Mouse (Mus musculus): Measurements from ENCODE around the gene Pex1.
"Not testable (repeated sequence)": the region's sequence is repeated elsewhere in the genome, so short reads cannot be mapped to it uniquely, and the experiment has no call there.

Pex1 gene
- long read RNA-seq, experiment 1, full-length matches to known transcripts: 1 of 5 reads
- long read RNA-seq, experiment 1, partial matches to known transcripts: 1 of 5 reads
- long read RNA-seq, experiment 1, other reads (novel, unspliced or antisense): 3 of 5 reads
- long read RNA-seq, experiment 2, partial matches to known transcripts: 6 of 7 reads
- long read RNA-seq, experiment 2, other reads (novel, unspliced or antisense): 1 of 7 reads

DNA sequence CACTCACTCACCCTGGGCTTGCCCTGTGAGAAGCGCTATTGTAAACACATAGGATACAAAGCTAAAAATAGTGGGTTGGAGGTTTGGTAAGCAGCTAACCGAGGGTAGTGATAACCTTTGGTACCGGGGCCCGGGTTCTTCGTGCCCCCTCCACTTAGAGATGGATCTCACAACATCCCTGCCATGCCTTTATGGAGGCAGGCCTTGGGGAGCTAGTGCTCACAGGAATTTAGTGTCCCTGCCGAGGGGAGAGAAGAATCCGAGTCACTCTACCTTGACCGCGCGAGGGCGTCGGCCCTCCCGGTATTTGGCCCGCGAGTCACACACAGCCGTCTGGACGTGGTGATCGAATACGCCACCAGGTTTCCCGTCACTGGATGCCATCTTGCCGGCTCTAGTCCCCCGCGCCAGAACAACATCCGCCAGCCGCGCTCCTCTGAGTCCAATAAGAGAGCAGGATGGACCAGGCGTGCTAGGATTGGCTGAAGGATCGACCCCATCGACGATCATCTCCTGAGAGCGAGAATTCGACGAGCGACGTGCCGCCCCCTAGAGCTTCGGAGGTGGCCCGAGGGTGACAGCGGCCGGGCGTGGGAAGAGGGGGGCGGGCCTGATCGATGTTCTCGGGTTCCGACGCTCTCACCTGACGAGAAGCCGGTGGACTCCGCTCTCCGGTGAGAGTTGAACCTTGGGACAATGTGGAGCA, at the start of gene Pex1:
Gene Pex1, plus strand, starts transcription at position 374 of the 706 bp plus-strand sequence.
- intact Hi-C loops (cut with DNase I): loop anchor here (10.0 kb wide), 1 partner anchor 51 kb away; the partner anchor contains the start of gene Fam133b

DNA sequence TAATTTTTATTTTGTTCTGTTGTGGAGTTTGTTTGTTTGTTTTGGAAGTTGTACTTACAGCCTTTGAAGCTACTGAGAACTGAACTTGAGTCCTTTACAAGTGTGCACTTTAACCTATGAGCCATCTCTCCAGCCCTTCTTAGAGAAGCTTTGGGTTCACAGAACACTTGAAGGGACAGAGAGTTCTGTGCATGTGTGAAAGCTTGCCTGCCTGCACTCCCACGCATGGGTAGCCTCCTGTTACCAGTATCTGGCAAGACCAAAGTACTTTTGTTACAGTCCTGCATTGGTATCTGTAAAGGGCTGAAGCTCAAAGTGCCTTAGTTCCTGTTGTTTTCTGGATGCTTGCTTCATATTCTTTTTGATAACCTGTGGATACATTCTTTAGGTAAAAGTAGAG, 49.6 kb upstream of the Pex1 start:
- intact Hi-C loops (cut with DNase I): loop anchor here (10.0 kb wide), 1 partner anchor 49 kb away; the partner anchor contains the start of genes Pex1 and Rbm48

DNA sequence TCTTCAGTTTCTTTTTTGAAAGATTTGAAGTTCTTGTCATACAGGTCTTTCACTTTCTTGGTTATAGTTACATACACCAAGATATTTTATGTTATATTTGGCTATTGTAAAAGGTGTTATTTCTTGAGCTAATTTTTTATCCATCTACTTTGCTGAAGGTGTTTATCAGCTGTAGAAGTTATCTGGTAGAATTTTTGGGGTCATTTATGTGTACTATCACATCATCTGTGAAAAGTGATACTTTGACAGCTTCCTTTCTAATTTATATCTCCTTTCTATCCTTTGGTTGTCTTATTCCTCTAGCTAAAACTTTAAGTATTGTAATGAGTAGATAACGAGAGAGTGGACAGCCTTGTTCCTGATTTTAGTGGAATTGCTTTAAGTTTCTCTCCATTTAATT, 44.4 kb upstream of the Pex1 start:
- intact Hi-C loops (cut with DNase I): no loop called here

DNA sequence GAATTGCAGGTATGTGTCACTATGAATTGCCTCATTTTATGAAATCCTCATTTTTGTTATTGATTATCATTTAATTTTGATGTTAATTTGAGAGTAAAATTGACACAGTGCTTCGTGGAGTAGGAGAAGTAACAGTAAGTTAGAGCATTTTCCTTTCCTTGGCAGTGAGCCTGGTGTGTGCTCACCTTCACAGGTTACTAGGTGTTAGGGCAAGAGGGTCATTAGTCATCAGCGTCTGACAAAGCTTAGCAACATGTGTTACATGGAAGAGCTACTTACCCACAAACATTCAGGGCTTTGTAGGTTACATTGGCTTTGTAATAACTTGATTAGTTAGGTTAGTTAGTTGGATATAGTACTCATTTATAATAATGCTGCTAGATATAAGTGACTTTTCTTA, 41.7 kb upstream of the Pex1 start:
- intact Hi-C loops (cut with DNase I): no loop called here

DNA sequence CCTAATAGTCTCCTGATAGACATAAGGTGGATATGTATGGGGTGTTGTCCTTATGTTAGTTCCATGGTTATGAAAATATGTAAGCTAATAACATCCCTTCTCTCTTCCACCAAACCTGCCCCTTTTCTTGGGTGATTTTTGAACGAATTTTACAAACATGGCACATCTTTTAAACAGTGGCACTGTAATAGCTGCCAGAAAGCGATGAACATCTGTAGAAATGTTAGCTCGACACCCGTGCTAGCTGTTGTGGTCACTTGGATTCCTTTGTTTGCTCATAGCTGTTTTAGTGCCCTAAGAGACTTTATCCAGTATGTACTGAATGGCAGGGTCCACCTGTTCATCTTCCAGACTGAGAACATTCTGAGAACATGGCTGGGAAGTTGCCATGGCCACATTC, 24.6 kb upstream of the Pex1 start, which contains the start of gene 1700109H08Rik:
Gene 1700109H08Rik, plus strand, starts transcription at position 301 of the 400 bp plus-strand sequence.
- intact Hi-C loops (cut with DNase I): no loop called here

DNA sequence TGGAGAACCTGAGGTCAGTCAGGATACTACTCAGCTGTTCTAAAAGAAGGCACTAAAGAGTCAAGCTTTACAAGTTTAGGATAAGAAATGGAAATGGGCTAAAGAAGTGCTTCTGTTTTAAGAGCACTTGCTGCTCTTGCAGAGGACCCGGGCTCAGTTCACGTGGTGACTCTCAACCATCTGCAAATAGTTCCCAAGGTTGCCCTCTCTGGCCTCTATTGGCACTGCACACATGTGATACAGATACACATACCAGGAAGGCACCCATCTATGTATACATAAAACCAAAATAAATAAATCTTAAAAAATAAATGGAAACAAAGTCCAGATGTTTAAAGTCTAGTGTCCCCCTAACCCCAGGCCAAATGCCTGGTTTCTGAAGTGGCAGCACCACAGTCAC, 21.0 kb upstream of the Pex1 start:
- intact Hi-C loops (cut with DNase I): no loop called here

DNA sequence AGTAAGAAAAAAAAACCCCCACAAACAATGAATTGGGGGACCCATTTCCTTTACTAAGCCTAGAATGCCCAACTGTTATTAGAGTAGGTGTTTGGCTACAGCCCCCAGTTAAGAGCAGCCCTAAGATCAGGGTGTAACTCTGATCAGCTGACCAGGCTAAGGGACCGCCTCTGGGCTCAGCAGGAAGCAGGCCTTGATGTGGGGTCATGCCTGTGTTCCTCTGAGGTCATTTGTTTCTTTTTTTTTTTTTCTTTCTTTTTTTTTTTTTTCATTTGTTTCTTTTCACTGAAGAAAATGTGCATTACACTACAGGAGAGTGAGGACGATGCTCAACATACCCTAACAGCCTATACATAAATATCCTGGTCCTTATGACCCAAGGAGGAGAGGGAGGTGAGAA, 17.9 kb upstream of the Pex1 start:
- intact Hi-C loops (cut with DNase I): no loop called here

DNA sequence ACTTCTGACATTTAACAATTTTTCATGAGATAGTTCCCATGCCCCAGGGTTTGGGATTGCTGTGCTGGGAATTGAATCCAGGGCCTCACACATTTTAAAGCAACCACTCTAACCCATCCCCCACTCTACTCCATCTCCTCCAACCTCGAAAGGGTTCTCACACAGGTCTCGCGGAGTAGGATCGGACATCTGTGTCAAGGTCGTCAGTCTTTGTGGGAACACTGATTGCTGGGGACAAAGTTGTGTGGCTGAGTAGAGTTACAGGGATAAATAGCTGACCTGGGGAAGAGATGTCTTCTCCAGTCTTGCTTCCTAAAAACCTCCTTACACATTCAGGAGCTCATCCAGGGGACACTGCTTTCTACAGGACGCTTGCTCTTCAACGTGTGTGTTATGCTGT, 16.8 kb upstream of the Pex1 start:
- intact Hi-C loops (cut with DNase I): no loop called here

DNA sequence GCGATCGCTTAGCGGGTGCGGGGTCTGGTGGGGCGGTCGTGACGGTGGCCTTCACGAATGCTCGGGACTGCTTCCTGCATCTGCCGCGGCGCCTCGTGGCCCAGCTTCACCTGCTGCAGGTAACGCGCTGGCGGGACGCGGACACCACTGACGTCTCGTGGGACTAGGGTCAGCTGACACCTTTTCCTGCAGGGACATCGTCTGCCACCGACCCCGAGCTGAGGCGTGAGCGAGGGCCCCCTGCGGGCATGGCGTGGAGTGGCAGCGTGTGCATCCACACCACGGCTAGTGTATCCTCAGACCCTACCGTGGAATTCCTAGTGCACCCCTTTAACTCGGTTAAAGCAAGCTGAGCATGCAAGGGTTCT, 517 bp downstream of the Pex1 start, which contains the start of gene Rbm48:
Gene Rbm48, minus strand, starts transcription at position 187 of the 368 bp plus-strand sequence.
- intact Hi-C loops (cut with DNase I): loop anchor here (10.0 kb wide), 1 partner anchor 52 kb away; the partner anchor contains the start of gene Fam133b

DNA sequence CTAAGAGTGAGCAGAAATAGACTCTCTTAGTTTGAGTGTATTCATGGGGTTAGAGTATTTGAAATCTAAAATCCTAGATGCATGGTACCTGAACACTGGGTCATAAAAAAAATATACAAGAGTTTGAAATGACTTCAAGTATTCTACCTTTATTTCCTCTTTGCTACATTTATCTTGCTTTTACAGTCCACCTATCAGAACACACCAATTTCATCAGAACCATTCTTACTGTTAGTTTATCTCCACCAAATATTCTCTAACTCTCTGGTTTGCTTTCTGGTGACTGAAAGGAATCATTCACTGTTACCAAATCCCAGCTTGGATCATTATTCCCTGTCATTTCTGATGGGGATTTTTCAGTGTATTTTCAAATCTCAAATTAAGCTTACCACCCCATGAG, 1.3 kb downstream of the Pex1 start:
- intact Hi-C loops (cut with DNase I): loop anchor here (10.0 kb wide), 1 partner anchor 52 kb away; the partner anchor contains the start of gene Fam133b

DNA sequence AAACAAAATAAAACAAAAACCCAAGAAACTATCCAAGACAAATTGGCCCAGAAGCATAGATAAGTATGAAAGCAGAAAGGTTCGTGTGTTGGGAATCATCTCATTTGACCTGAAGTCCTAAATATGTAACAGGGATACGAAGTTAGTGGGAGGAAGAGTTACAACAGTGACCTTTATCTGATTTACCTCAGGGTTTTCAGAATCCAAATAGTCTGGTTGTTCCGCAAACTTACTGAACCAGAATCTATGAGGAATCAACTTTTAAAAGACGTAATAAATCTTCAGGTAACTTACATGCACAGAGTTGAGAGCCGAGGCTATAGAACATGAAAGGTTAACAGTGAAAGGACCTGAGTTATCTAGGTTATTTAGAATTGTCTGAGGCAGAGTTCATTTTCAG, 2.9 kb downstream of the Pex1 start:
- intact Hi-C loops (cut with DNase I): loop anchor here (10.0 kb wide), 1 partner anchor 54 kb away; the partner anchor contains the start of gene Fam133b

DNA sequence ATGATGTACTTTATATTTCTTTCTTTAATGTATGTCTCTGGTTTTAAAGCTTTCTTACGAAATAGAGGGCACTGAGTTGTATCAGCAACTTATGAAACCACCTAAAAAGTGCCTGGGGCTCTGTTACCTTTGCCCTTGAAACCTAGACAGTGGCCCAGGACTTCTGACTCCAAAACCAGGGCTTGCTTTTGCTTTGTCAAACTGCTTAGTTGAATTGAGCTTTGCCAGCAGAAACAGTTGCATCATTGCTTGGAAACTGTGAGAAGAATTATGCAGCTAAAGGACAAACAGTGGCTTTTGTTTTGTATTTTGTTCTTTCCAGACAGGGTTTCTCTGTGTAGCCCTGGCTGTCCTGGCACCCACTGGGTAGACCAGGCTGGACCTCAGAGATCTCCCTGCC, 4.4 kb downstream of the Pex1 start:
- intact Hi-C loops (cut with DNase I): no loop called here

DNA sequence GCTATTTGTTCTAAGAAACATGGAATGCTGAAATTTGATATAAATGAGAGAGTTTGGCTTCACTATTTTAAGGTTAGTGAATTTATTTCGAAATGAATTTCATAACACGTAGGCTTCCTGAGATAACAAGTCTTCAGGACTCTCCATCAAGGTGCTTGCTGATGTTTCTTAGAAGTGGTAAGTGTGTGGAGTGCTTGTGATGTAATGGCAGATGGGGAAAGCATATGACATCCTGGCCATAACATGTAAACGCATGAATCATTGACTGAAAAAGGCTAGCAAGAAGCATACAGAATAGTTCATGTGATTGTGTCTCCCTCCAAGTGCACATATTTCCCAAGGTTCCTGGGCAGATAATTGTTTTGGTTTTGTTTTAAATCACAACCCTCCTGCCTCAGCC, 4.9 kb downstream of the Pex1 start:
- intact Hi-C loops (cut with DNase I): no loop called here

DNA sequence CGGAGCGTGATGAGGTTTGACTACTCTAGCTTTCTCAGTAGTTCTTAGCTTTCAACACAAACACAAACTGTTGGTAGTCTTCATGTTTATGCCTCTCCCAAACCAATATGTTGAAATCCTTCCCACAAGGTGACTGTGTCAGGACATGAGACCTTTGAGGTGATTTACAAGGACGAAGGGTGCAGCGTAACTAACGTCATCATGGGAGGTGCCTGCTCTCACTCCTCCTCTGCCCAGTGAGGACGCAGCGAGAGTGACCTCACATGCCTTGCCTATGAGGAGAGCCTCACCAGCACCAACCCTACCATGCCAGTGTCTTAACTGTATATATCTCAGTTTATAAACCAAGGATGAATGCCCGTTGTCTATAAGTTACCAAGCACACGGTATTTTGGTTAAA, 11.2 kb downstream of the Pex1 start:
- intact Hi-C loops (cut with DNase I): no loop called here

DNA sequence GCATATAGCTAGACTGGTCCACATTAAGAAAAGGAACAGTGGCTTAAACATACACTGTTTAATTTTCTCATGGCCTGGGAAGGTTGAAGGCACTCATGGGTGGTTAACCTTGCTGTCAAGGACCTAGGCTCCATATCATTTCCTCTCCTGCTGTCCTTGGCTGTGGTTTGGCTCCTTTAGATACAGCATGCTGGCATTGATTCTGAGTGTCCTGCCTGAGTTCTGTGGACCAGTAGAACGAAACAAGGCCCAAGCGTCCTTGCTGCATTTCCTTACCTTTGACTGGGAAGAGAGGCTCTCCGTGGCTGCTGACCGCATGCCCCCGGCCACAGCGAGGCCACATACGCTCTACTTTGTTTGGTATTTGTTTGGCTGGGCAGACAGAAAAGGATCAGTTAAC, 13.4 kb downstream of the Pex1 start:
- intact Hi-C loops (cut with DNase I): no loop called here

DNA sequence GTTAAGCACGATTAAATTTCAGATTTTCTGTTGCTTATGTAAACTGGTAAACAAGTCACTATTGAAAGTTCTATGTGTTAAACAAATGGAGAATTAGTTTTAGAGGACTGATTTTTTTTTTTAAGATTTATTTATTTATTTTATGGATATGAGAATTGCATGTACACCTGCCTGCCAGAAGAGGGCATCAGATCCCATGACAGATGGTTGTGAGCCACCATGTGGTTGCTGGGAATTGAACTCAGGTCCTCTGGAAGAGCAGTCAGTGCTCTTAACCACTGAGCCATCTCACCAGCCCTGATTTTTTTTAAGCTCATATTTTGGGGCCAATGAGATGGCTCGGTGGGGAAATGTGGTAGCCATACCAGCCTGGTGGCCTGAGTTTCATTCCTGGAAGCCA, 16.0 kb downstream of the Pex1 start:
- intact Hi-C loops (cut with DNase I): not testable (repeated sequence)

DNA sequence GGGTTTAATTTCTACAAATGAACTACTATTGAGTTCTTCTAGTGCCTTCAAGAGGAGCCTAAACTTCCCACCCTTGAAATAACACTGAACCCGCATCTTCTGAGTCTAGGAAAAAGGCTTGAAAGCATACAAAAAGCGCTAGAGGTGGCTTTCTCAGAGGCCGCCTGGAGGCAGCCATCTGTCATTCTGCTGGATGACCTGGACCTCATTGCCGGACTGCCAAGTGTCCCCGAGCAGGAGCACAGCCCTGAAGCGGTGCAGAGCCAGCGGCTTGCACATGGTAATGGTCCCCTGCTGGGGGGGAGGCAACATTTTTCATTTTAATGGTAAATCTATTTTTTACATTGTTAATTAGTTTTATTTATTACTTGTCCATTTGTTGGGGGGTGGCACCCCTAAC, 24.6 kb downstream of the Pex1 start:
- intact Hi-C loops (cut with DNase I): no loop called here

DNA sequence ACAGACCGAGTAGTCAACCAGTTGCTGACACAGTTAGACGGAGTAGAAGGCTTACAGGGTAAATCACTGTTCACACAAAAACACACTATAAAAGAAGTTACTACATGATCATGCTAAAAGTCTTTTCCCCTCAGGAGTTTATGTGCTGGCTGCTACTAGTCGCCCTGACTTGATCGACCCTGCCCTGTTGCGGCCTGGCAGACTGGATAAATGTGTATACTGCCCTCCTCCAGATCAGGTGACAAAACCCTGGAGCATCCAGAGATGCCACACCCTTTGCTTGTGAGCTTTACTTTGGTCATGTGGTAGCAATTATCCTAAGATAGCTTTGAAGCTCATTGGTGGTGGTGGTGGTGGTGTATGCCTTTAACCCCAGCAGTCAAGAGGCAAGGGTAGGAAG, 34.2 kb downstream of the Pex1 start:
- intact Hi-C loops (cut with DNase I): no loop called here

DNA sequence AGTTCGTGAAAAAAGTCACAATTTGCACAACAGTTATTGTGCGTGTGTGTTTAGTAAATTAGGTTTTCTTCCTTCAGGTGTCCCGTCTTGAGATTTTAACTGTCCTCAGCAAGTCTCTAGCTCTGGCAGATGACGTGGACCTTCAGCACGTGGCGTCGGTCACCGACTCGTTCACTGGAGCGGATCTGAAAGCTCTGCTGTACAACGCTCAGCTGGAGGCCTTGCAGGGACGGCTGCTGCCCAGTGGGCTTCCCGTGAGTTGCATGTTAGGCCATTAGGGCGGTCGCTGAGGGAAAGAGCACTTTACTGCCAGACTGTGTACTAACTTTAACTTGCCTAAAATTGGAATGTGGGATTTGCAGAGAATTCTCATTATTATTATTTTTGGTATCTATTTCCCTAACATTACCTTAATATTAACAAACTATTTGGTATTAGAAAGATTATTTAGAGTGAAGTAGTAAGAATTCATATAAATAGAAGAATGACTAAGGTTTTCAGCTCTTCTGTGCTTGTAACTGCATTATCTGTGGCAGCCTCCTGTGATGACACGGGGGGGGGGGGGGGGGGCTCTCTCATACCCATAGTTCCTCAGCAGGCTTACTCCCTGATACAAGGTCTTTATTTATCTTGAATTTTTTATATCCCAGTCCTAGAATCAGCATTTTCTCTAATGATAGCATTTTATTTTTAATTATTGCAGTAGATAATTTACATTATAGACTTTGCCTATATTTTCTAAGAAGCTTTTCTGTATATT, 35.8 kb downstream of the Pex1 start:
- intact Hi-C loops (cut with DNase I): no loop called here

DNA sequence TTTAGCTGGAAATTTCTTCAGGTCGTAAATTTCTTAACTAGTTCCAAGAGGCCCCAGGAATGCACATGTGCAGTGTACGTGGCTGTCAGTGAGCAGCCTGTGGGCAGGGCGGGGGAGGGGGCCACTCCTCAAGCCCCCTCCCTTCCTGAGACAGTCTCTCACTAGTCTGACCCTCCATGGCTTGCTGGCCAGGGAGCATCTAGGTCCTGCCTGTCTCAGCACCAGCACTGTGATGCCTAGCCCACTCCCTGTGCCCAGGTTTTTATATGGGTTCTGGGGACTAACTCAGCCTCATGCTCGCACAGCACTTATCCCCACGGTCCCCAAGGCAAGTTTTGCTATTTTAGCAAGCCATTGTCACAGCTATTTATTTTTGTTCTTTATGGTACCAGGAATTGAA, 36.4 kb downstream of the Pex1 start:
- intact Hi-C loops (cut with DNase I): no loop called here

DNA sequence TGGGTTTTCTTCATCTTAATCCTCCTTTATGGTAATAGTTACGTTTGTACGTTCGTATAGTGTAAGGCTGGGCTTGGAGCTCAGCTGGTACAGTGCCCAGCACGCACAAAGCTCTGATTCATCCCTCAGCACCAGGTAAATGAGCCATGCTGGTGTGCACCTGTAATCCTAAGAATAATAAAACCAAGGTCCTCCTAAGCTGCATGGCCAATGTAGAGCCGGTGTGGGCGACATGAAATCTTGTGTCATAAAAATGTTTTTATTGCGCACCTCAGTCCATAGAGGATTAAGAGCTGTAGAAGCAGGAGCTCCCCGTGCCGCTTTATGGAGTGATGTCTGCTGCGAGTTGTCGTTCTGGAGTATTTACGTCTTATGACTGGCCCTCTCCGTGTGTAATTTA, 37.4 kb downstream of the Pex1 start:
- intact Hi-C loops (cut with DNase I): no loop called here

DNA sequence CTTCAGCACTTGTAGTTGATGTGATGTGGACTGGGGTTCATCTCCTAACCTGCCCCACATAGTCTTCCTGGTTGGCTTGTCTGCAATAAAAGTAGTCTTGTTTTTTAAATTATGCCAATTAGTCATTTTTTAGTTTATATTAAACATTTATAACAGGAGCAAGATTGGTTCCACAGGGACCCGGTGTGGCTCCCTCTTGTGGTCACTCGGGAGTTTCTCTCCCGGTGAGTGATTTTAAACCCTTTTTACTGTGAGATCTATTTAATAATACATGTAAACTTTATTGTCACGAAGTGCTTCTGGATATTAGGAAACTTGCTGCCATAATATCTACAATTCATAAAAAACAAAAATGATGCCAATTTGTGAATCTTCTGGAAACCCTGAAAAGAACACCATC, 38.1 kb downstream of the Pex1 start:
- intact Hi-C loops (cut with DNase I): no loop called here

Measured in adrenal gland (tissue).